Mouse (Mus musculus) ES-E14 (cell line): ENCODE measurements around the gene Rasal1. TPM values are rescaled to one million over a fixed set of nuclear protein-coding genes. Genes with fewer than 3 reads are reported as not detected.

ENCODE experiments used
- DNase-seq: peaks from one replicate; pipeline ENCODE4 v3.0.0-alpha.2; 2013; ENCODE audit warnings: low read depth, low spot score
- H3K27ac ChIP-seq: 2 replicates; pipeline ENCODE4 v1.5.1; 2012; ENCODE audit warnings: low read depth, mild to moderate bottlenecking, low read length, moderate library complexity, mixed read lengths; ENCODE audit not compliant: poor library complexity, insufficient read depth, severe bottlenecking
- H3K36me3 ChIP-seq: 2 replicates; pipeline ENCODE4 v1.6.1; 2012; ENCODE audit warnings: mild to moderate bottlenecking, low read length, moderate library complexity, mixed read lengths; ENCODE audit not compliant: control insufficient read depth, poor library complexity, insufficient read depth, severe bottlenecking
- H3K4me1 ChIP-seq, 2 experiments: fragments of 150-350 bp in 1 of 2; sonication (generic) in 1 of 2; 2 replicates each; pipeline ENCODE4 v1.6.1; 2012; ENCODE audit warnings: low read length in 2 of 2, mild to moderate bottlenecking in 1 of 2, mixed read lengths in 1 of 2; ENCODE audit not compliant: control insufficient read depth in 2 of 2, insufficient read depth in 2 of 2, poor library complexity in 1 of 2
- H3K4me3 ChIP-seq, 2 experiments: fragments of 150-350 bp in 1 of 2; sonication (generic) in 1 of 2; 2 replicates each; pipeline ENCODE4 v1.5.1; 2012; ENCODE audit warnings: low read length in 2 of 2, low read depth in 1 of 2, mild to moderate bottlenecking in 1 of 2, mixed read lengths in 1 of 2; ENCODE audit not compliant: insufficient read depth in 1 of 2, poor library complexity in 1 of 2, severe bottlenecking in 1 of 2
- H3K9ac ChIP-seq: 2 replicates; pipeline ENCODE4 v1.6.1; 2012; ENCODE audit warnings: low read depth, mild to moderate bottlenecking, low read length, mixed read lengths; ENCODE audit not compliant: poor library complexity, insufficient read depth, severe bottlenecking
- H3K9me3 ChIP-seq: fragments of 150-350 bp; sonication (generic); 2 replicates; pipeline ENCODE4 v1.6.1; 2012; ENCODE audit warnings: low read depth, mild to moderate bottlenecking, low read length; ENCODE audit not compliant: control insufficient read depth, insufficient read depth
- CHD2 ChIP-seq: IDR thresholded peaks from 2 replicates; pipeline ENCODE4 v1.6.1; 2014; ENCODE audit warnings: mild to moderate bottlenecking, low read depth, low read length, inconsistent platforms
- HCFC1 ChIP-seq: IDR thresholded peaks from 2 replicates; pipeline ENCODE4 v1.6.1; 2012; ENCODE audit warnings: low read length, inconsistent platforms, borderline replicate concordance; ENCODE audit not compliant: insufficient read depth
- MAFK ChIP-seq: IDR thresholded peaks from 2 replicates; pipeline ENCODE4 v1.6.1; 2014; ENCODE audit warnings: mild to moderate bottlenecking, low read depth, low read length, inconsistent platforms; ENCODE audit not compliant: insufficient read depth
- ZC3H11A ChIP-seq: IDR thresholded peaks from 2 replicates; pipeline ENCODE4 v1.6.1; 2012; ENCODE audit warnings: low read depth, mild to moderate bottlenecking, inconsistent platforms, low read length, borderline replicate concordance
- ZNF384 ChIP-seq: IDR thresholded peaks from 2 replicates; pipeline ENCODE4 v1.6.1; 2012; ENCODE audit warnings: low read depth, low read length, inconsistent platforms
- in situ Hi-C, 2 experiments: fragments of 600-800 bp; cut with MboI; formaldehyde crosslinking; loops; one replicate each; pipeline ENCODE4 v1.15.1; 2025; ENCODE audit warnings: low sequenced_read_pairs in 2 of 2, inconsistent platforms in 1 of 2; ENCODE audit not compliant: unreplicated experiment in 2 of 2
- total RNA-seq: library from RNA; depleted of rRNA; stranded (reverse); fragments of 300-350 nt; gene quantifications from 2 replicates; pipeline ENCODE4 v1.2.3, GENCODE M21; 2012

The Rasal1 gene
- total RNA-seq, 1 experiment, result 3.5 TPM

DNA sequence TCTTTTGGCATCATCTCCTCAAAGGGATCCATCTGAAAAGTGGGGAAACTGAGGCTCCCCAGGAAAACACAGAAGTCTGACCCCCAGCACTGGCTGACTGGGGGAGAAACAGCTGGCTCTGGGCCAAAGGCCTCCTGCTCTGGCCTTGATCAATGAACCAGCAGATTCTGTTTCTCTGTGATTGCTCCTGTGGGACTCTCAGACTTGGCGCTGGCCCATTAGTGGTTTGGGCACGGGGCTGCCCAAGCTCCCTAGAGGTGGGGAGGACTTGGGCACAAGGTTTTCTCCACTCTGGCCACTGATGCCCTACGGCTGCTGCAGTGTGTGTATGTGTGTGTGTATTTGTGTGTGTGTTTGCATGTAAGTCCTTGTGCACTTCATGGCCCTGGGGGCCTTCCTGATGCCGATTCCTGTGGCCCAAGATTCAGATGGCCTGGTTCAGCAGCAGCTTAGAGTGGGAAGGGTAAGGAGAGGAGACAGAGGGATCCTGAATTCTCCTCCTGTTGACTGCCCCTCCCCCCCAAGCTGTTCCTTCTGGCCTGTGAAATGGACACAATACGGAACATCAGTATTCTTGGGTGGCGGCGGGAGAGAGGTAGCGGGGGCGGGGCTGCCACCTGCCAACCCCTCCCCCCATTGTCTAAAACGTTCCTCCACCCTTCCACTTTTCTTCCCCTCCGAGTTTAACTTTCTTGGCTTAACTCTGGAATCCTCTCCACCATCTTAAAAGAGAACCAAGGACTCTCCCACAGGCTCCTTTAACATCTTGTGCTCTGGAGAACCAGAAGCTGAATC lies 52.6 kb downstream of the Rasal1 start:
- no peak overlapping the region for H3K27ac ChIP-seq
- H3K4me1 ChIP-seq, result peaks cover 0 to 32% of the 10 kb centered on the region in 2 experiments; a peak in 3 of 4 replicates
- in situ Hi-C loops, result no loop called here
- no peak overlapping the region for H3K9ac ChIP-seq
- no peak overlapping the region for H3K4me3 ChIP-seq
- H3K36me3 ChIP-seq, result no peaks in the 10 kb centered on the region
- H3K9me3 ChIP-seq, result no peaks in the 10 kb centered on the region
- DNase-seq, result peak; percentile 56
- no peak for TF ChIP-seq MAFK

DNA sequence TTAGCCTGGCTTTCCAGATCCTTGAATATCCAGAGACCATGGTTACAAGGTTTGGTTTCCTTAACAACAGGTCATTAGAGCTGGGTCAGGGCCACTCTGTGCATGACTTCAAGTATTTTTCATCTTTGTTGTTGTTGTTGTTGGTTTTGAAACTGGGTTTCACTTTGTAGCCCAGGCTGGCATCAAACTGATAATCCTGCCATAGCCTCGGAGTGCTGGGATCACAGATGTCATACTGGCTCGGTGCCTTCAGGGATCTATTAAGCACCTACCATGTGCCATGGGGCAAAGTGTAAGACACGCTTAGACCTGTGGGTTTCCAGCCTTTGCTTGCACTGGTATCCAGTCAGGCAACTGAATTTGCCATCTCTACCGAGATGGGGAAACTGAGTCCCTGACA lies 53.8 kb downstream of the Rasal1 start:
- no peak overlapping the region for H3K4me3 ChIP-seq
- no peak overlapping the region for H3K27ac ChIP-seq
- TF ChIP-seq HCFC1 (no peak), MAFK (no peak), ZNF384 (no peak), CHD2 (no peak), ZC3H11A (no peak)
- no peaks in the 10 kb centered on the region for H3K9me3 ChIP-seq
- H3K4me1 ChIP-seq, result peaks cover 0 to 35% of the 10 kb centered on the region in 2 experiments; a peak in 3 of 4 replicates
- in situ Hi-C loops, result no loop called here
- H3K9ac ChIP-seq, result no peak overlapping the region
- H3K36me3 ChIP-seq, result no peaks in the 10 kb centered on the region
- no peak for DNase-seq

DNA sequence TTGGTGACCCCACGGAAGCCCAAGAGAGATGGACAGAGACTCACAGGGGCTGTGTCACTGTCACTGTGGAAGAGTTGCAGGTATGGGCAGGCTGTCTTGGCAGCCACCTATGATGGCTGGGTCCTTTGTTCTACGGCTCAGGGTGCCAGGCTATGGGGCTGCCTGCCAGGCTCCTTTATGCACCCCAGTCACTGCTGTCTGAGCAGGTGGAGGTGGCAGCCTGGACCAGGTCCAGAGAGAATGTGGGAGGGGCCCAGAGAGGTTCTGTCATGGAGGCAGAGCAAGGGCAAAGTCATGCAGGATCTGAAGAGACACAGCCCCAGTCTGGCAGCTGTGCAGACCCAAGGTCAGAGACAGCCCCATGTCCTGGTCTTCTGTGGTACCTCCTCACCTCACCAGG lies 54.4 kb downstream of the Rasal1 start:
- H3K9me3 ChIP-seq, result no peaks in the 10 kb centered on the region
- in situ Hi-C loops, result no loop called here
- H3K4me3 ChIP-seq, result no peak overlapping the region
- TF ChIP-seq CHD2 (no peak), MAFK (no peak), ZNF384 (no peak), HCFC1 (no peak), ZC3H11A (no peak)
- no peaks in the 10 kb centered on the region for H3K36me3 ChIP-seq
- DNase-seq, result no peak
- no peak overlapping the region for H3K27ac ChIP-seq
- H3K9ac ChIP-seq, result no peak overlapping the region
- H3K4me1 ChIP-seq, result peaks cover 0 to 31% of the 10 kb centered on the region in 2 experiments; a peak in 3 of 4 replicates

DNA sequence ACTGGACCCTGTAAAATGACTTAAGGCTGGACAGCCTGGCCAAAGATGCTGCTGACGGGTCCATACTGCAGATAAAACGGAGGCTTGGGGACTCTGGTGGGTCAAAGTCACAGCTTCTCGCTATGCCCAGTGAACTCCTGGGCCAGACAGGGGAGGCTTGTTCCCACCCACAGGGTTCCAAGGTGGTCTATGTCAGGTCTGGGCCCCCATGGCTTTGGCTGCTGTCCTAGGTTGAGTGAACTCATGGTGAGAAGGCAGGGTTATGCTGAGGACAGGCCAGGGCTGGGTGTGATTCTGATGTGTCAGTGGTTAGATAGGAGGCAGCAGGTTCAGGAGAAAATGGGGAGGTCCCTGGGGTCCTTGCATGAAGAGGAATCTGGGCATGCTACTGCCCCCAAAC lies 55.0 kb downstream of the Rasal1 start:
- Histone ChIP-seq H3K9me3 (no peaks in the 10 kb centered on the region), H3K9ac (no peak overlapping the region), H3K27ac (no peak overlapping the region), H3K4me1 (peaks cover 0 to 26% of the 10 kb centered on the region in 2 experiments; a peak in 3 of 4 replicates), H3K4me3 (no peak overlapping the region), H3K36me3 (no peaks in the 10 kb centered on the region)
- TF ChIP-seq ZNF384 (no peak), CHD2 (no peak), ZC3H11A (no peak), MAFK (no peak), HCFC1 (no peak)
- DNase-seq, result no peak
- in situ Hi-C loops, result no loop called here

DNA sequence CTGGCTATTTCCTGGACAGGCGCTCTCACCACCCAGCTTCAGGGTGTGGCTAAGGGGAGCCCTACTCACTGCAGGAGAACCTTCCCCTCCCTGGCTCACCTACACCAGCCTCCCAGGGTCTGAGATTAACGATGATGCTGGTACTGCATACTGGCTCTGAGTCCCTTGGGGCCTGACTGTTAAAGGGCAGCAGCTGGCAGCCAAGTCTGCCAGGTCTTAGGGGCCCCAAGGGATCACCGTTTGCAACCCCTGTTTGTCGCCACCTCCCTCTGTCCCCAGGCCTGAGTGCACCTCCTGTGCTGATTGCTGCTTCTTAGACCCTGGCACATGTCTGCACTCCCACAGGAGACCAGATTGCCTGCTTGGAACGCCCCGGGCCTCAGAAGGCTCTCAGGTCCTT lies 55.8 kb downstream of the Rasal1 start:
- in situ Hi-C loops, result no loop called here

More for the DNA sequence above, 55.8 kb downstream of the Rasal1 start:
- TF ChIP-seq ZC3H11A, result no peak
- no peak for DNase-seq
- H3K4me1 ChIP-seq, result peaks cover 0 to 24% of the 10 kb centered on the region in 2 experiments; a peak in 3 of 4 replicates
- no peaks in the 10 kb centered on the region for H3K36me3 ChIP-seq
- H3K9me3 ChIP-seq, result no peaks in the 10 kb centered on the region
- H3K4me3 ChIP-seq, result no peak overlapping the region
- no peak overlapping the region for H3K9ac ChIP-seq
- H3K27ac ChIP-seq, result no peak overlapping the region
